Mouse (Mus musculus): Measurements from ENCODE around the gene Zfp978.

DNA sequence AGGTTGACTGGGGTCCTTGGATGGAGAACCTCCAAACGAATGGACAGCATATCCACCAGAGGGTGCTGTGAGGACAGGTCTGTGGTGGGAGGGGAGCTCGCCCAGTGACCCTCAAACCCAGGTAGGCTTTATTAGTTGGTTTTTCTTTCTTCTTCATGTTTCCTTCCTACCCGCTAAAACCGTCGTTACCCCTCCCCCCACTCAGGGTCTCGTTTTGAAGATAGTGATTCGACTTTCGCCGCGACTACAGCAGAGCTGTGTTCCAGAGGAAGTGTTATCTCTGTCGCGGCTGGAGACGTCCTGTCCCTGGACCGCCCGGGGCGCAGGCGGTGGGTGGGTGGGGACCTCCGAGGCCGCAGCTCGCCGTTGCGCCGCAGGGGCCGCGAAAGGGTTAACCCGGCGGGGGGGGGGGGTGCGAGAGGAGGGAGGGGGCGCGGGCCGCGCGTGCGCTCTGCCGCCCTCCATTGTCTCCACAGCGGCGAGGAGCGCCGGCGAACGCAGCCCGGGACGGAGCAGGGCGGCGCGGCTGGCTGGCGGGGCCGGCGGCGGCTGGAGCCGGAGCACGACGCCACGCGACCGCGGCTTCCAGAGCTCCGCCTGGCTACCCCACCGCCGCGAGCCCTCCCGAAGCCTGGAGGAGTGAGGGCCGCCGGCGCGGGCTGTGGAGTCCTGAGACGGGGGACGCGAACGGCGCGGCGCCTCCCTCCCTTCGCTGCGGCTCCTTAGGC, 45.8 kb downstream of the Zfp978 start:
- no peak for TF ChIP-seq CTCF (IDR thresholded peaks at IDR 0.05; ENCODE audit: control insufficient read depth, insufficient read depth, low read length)
- no peak for TF ChIP-seq POLR2A (IDR thresholded peaks at IDR 0.05; ENCODE audit: borderline replicate concordance, control insufficient read depth, low read depth, low read length)

All from bone marrow, adult 2 months (tissue).